7 mouse cellular contexts compared by ENCODE assay signal in genomic region chr19:21373073-21373755, GRCm38 (mm10).
DNase-seq lines count a peak whose midpoint lies in the region; ATAC-seq and TF ChIP-seq lines count a peak whose summit lies in the region.

No protein-coding gene starts in this region.

- no peak overlapping the region for H3K4me2 ChIP-seq in forebrain, embryonic 15.5 days (replicated peaks)
- no peak overlapping the region for H3K4me2 ChIP-seq in intestine, embryonic 16.5 days (ENCODE audit: low read depth, low read length)
- H3K4me2 ChIP-seq in lung, embryonic 16.5 days (ENCODE audit: low read depth, low read length), result no peak overlapping the region

- no peak overlapping the region for H3K27ac ChIP-seq in cerebellum, adult 2 months (ENCODE audit: insufficient read depth, low read length)
- H3K27ac ChIP-seq in forebrain, embryonic 15.5 days (replicated peaks), result no peak overlapping the region
- no peak overlapping the region for H3K27ac ChIP-seq in intestine, embryonic 16.5 days (ENCODE audit: low read length)
- no peak overlapping the region for H3K27ac ChIP-seq in lung, embryonic 16.5 days (ENCODE audit: low read length)

- no peaks in the 10 kb centered on the region for H3K9me3 ChIP-seq in E14TG2a.4 (ENCODE audit: low read length)
- H3K9me3 ChIP-seq in forebrain, embryonic 15.5 days, result no peaks in the 10 kb centered on the region
- H3K9me3 ChIP-seq in intestine, embryonic 16.5 days (ENCODE audit: control insufficient read depth, low read length), result no peaks in the 10 kb centered on the region
- no peaks in the 10 kb centered on the region for H3K9me3 ChIP-seq in lung, embryonic 16.5 days (ENCODE audit: control insufficient read depth, low read length)

- ATAC-seq in forebrain, embryonic 15.5 days (replicated peaks), result peak; percentile 78
- ATAC-seq in intestine, embryonic 16.5 days, result peak; percentile 68
- ATAC-seq in lung, embryonic 16.5 days (ENCODE audit: low read depth), result peak; percentile 62; the same call in 1 of the 2 replicates

- no peak overlapping the region for H3K4me3 ChIP-seq in E14TG2a.4 (replicated peaks; ENCODE audit: low read length)
- H3K4me3 ChIP-seq in cerebellum, adult 2 months (replicated peaks; ENCODE audit: insufficient read depth, low read depth, low read length), result no peak overlapping the region
- H3K4me3 ChIP-seq in forebrain, embryonic 15.5 days, result no peak overlapping the region
- no peak overlapping the region for H3K4me3 ChIP-seq in intestine, embryonic 16.5 days (ENCODE audit: low read length)
- no peak overlapping the region for H3K4me3 ChIP-seq in lung, embryonic 16.5 days (ENCODE audit: low read length)

- 39% methylated on average over 11 of the region's 11 CpGs for WGBS in cerebellum, adult 2 months
- WGBS in forebrain, embryonic 15.5 days, result 53% methylated on average over 11 of the region's 11 CpGs
- 49% methylated on average over 11 of the region's 11 CpGs for whole genome bisulfite sequencing in intestine, embryonic 16.5 days
- 49% methylated on average over 11 of the region's 11 CpGs for WGBS in lung, embryonic 16.5 days

- peaks cover 7% of the 10 kb centered on the region; the same call in 1 of the 2 replicates for H3K4me1 ChIP-seq in E14TG2a.4 (replicated peaks; ENCODE audit: low read depth, low read length)
- H3K4me1 ChIP-seq in cerebellum, adult 2 months (ENCODE audit: control insufficient read depth, insufficient read depth, low read length), result peaks cover 3% of the 10 kb centered on the region; the same call in 1 of the 2 replicates
- H3K4me1 ChIP-seq in forebrain, embryonic 15.5 days, result no peaks in the 10 kb centered on the region
- H3K4me1 ChIP-seq in intestine, embryonic 16.5 days (ENCODE audit: control insufficient read depth, insufficient read depth, low read length), result no peaks in the 10 kb centered on the region
- H3K4me1 ChIP-seq in lung, embryonic 16.5 days (replicated peaks; ENCODE audit: control insufficient read depth, insufficient read depth, low read length), result no peaks in the 10 kb centered on the region

- H3K9ac ChIP-seq in forebrain, embryonic 15.5 days (replicated peaks), result no peak overlapping the region
- H3K9ac ChIP-seq in intestine, embryonic 16.5 days (ENCODE audit: low read depth, low read length), result no peak overlapping the region
- H3K9ac ChIP-seq in lung, embryonic 16.5 days (ENCODE audit: low read length), result no peak overlapping the region

- TF ChIP-seq POLR2A in cerebellum, adult 2 months (IDR thresholded peaks at IDR 0.05; ENCODE audit: borderline replicate concordance, insufficient read depth, low read length), result no peak

- no peaks in the 10 kb centered on the region for H3K36me3 ChIP-seq in E14TG2a.4 (ENCODE audit: insufficient read depth, low read length)
- H3K36me3 ChIP-seq in forebrain, embryonic 15.5 days, result no peaks in the 10 kb centered on the region
- H3K36me3 ChIP-seq in intestine, embryonic 16.5 days (ENCODE audit: control insufficient read depth, insufficient read depth, low read length), result no peaks in the 10 kb centered on the region
- no peaks in the 10 kb centered on the region for H3K36me3 ChIP-seq in lung, embryonic 16.5 days (ENCODE audit: control insufficient read depth, insufficient read depth, low read length)

- H3K27me3 ChIP-seq in E14TG2a.4 (ENCODE audit: insufficient read depth, low read length), result no peaks in the 10 kb centered on the region
- no peaks in the 10 kb centered on the region for H3K27me3 ChIP-seq in cerebellum, adult 2 months (ENCODE audit: control insufficient read depth, insufficient read depth, low read length)
- H3K27me3 ChIP-seq in forebrain, embryonic 15.5 days, result no peaks in the 10 kb centered on the region
- H3K27me3 ChIP-seq in intestine, embryonic 16.5 days (replicated peaks; ENCODE audit: control insufficient read depth, insufficient read depth, low read length), result no peaks in the 10 kb centered on the region
- no peaks in the 10 kb centered on the region for H3K27me3 ChIP-seq in lung, embryonic 16.5 days (ENCODE audit: control insufficient read depth, insufficient read depth, low read depth, low read length)

- TF ChIP-seq CTCF in E14TG2a.4 (conservative IDR thresholded peaks at IDR 0.05; ENCODE audit: low read length), result peak; percentile 70
- peak; percentile 56; the same call in 1 of the 2 replicates for TF ChIP-seq CTCF in cerebellum, adult 2 months (IDR thresholded peaks at IDR 0.05; ENCODE audit: borderline replicate concordance, insufficient read depth, low read depth, low read length)

- peak; percentile 53 to 58 for DNase-seq in B cell, adult 2 months
- DNase-seq in cerebellum, adult 2 months, result peak; percentile 17 to 32
- peak; percentile 78 for DNase-seq in retina, postnatal 1 day

Comparison
In these comparisons a context has a peak if more than half of its experiments do, and no peak if none do; other contexts are left out.
1. DNase-seq: peak in every context shown above with its lines; median percentile 78 in retina, postnatal 1 day; 56 in B cell, adult 2 months; 24 in cerebellum, adult 2 months.